Mouse (Mus musculus): Measurements from ENCODE around the gene Ropn1l. TPM values are rescaled to one million over a fixed set of nuclear protein-coding genes. Genes with fewer than 3 reads are reported as not detected.
A peak's percentile ranks its signal among the peaks of the same experiment; 100 is the strongest.

Ropn1l gene
- polyA plus RNA-seq, 1 experiment from 2014 or later = 1.4 TPM

DNA sequence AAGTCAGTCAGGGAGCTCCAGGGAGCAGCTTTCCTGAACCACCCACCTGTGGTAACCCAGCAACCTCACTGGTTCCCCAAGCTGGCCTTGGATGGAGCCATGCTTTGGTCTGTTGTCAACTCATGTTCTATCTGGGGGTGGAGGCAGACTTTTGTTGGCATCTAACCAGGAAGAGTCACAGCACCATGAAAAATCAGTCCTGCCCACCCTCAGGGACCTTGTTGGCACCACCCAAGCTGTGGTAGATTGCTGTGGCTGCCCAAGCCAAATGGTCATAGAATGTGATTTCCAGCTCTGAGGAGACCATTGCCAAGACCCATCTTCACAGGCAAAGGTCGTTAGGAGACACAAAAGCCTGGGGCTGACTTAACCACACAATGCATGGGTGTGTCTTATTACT, 17.5 kb downstream of the Ropn1l start:
- Histone ChIP-seq H3K36me3 (ENCODE audit: control insufficient read depth, insufficient read depth, low read length) (no peaks in the 10 kb centered on the region), H3K27me3 (ENCODE audit: control insufficient read depth, insufficient read depth, low read length) (no peaks in the 10 kb centered on the region), H3K4me1 (ENCODE audit: control insufficient read depth, insufficient read depth, low read length) (no peaks in the 10 kb centered on the region), H3K9ac (replicated peaks; ENCODE audit: low read length) (no peak overlapping the region), H3K27ac (replicated peaks; ENCODE audit: low read depth, low read length) (no peak overlapping the region), H3K9me3 (ENCODE audit: control insufficient read depth, low read length) (no peaks in the 10 kb centered on the region), H3K4me2 (ENCODE audit: low read length) (no peak overlapping the region), H3K4me3 (replicated peaks; ENCODE audit: low read depth, low read length) (no peak overlapping the region)
- ATAC-seq (ENCODE audit: low FRiP score, low TSS enrichment) = no peak
- no peak for DNase-seq
- 55% methylated on average over 1 of the region's 1 CpGs for WGBS

- Histone ChIP-seq H3K9me3 (ENCODE audit: control insufficient read depth, low read length) (no peaks in the 10 kb centered on the region), H3K27me3 (ENCODE audit: control insufficient read depth, insufficient read depth, low read length) (no peaks in the 10 kb centered on the region), H3K27ac (replicated peaks; ENCODE audit: low read depth, low read length) (no peak overlapping the region), H3K36me3 (ENCODE audit: control insufficient read depth, insufficient read depth, low read length) (no peaks in the 10 kb centered on the region), H3K4me2 (ENCODE audit: low read length) (no peak overlapping the region), H3K4me3 (replicated peaks; ENCODE audit: low read depth, low read length) (no peak overlapping the region), H3K9ac (replicated peaks; ENCODE audit: low read length) (no peak overlapping the region), H3K4me1 (ENCODE audit: control insufficient read depth, insufficient read depth, low read length) (no peaks in the 10 kb centered on the region)
- DNase-seq (no peak), ATAC-seq (ENCODE audit: low FRiP score, low TSS enrichment) (no peak)
- WGBS = 87% methylated on average over 7 of the region's 7 CpGs
Measured at GRCm38 (mm10) chr15:31433768-31434167, 19.8 kb downstream of the Ropn1l start.

DNA sequence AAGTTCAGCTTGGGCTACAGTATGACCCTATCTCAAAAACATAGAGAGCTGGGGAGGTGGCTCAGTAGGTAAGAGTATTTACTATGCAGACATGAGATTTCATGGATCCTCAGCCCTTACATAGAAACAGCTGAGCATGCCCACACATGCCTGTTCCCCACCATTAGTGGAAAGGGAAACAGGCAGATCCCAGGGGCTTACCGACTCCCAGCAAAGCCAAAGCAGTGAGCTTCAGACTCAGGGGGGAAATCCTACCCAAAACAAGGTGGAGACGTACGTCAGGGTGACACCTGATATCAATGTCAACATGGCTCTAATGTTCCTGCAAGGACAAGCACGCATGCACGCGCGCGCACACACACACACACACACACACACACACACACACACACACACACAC, 21.7 kb downstream of the Ropn1l start:
- Histone ChIP-seq H3K9me3 (ENCODE audit: control insufficient read depth, low read length) (no peaks in the 10 kb centered on the region), H3K27ac (replicated peaks; ENCODE audit: low read depth, low read length) (no peak overlapping the region), H3K36me3 (ENCODE audit: control insufficient read depth, insufficient read depth, low read length) (no peaks in the 10 kb centered on the region), H3K4me2 (ENCODE audit: low read length) (no peak overlapping the region), H3K4me1 (ENCODE audit: control insufficient read depth, insufficient read depth, low read length) (no peaks in the 10 kb centered on the region), H3K27me3 (ENCODE audit: control insufficient read depth, insufficient read depth, low read length) (no peaks in the 10 kb centered on the region), H3K4me3 (replicated peaks; ENCODE audit: low read depth, low read length) (no peak overlapping the region), H3K9ac (replicated peaks; ENCODE audit: low read length) (no peak overlapping the region)
- ATAC-seq (ENCODE audit: low FRiP score, low TSS enrichment) (no peak), DNase-seq (no peak)
- WGBS = 91% methylated on average over 8 of the region's 8 CpGs

GRCm38 (mm10) chr15:31430014-31430413, 23.5 kb downstream of the Ropn1l start:
- 74% methylated on average over 2 of the region's 2 CpGs for WGBS
- Histone ChIP-seq H3K9ac (replicated peaks; ENCODE audit: low read length) (no peak overlapping the region), H3K4me1 (ENCODE audit: control insufficient read depth, insufficient read depth, low read length) (no peaks in the 10 kb centered on the region), H3K4me3 (replicated peaks; ENCODE audit: low read depth, low read length) (no peak overlapping the region), H3K9me3 (ENCODE audit: control insufficient read depth, low read length) (no peaks in the 10 kb centered on the region), H3K36me3 (ENCODE audit: control insufficient read depth, insufficient read depth, low read length) (no peaks in the 10 kb centered on the region), H3K27me3 (ENCODE audit: control insufficient read depth, insufficient read depth, low read length) (no peaks in the 10 kb centered on the region), H3K27ac (replicated peaks; ENCODE audit: low read depth, low read length) (no peak overlapping the region), H3K4me2 (ENCODE audit: low read length) (no peak overlapping the region)
- DNase-seq (no peak), ATAC-seq (ENCODE audit: low FRiP score, low TSS enrichment) (no peak)

- Histone ChIP-seq H3K27ac (replicated peaks; ENCODE audit: low read depth, low read length) (no peak overlapping the region), H3K4me3 (replicated peaks; ENCODE audit: low read depth, low read length) (no peak overlapping the region), H3K9me3 (ENCODE audit: control insufficient read depth, low read length) (no peaks in the 10 kb centered on the region), H3K4me1 (ENCODE audit: control insufficient read depth, insufficient read depth, low read length) (no peaks in the 10 kb centered on the region), H3K36me3 (ENCODE audit: control insufficient read depth, insufficient read depth, low read length) (no peaks in the 10 kb centered on the region), H3K9ac (replicated peaks; ENCODE audit: low read length) (no peak overlapping the region), H3K27me3 (ENCODE audit: control insufficient read depth, insufficient read depth, low read length) (no peaks in the 10 kb centered on the region), H3K4me2 (ENCODE audit: low read length) (no peak overlapping the region)
- ATAC-seq (ENCODE audit: low FRiP score, low TSS enrichment) (no peak), DNase-seq (peak; percentile 20)
- 47% methylated on average over 7 of the region's 7 CpGs for WGBS
Measured at GRCm38 (mm10) chr15:31429429-31429828, 24.1 kb downstream of the Ropn1l start.

GRCm38 (mm10) chr15:31428571-31428970, 25.0 kb downstream of the Ropn1l start:
- 90% methylated on average over 12 of the region's 12 CpGs for WGBS
- no peaks in the 10 kb centered on the region for H3K27me3 ChIP-seq (ENCODE audit: control insufficient read depth, insufficient read depth, low read length)
- no peaks in the 10 kb centered on the region for H3K36me3 ChIP-seq (ENCODE audit: control insufficient read depth, insufficient read depth, low read length)
- H3K4me1 ChIP-seq (ENCODE audit: control insufficient read depth, insufficient read depth, low read length) = no peaks in the 10 kb centered on the region
- no peak for DNase-seq
- no peak overlapping the region for H3K9ac ChIP-seq (replicated peaks; ENCODE audit: low read length)
- H3K4me2 ChIP-seq (ENCODE audit: low read length) = no peak overlapping the region
- H3K27ac ChIP-seq (replicated peaks; ENCODE audit: low read depth, low read length) = no peak overlapping the region
- no peak overlapping the region for H3K4me3 ChIP-seq (replicated peaks; ENCODE audit: low read depth, low read length)
- no peaks in the 10 kb centered on the region for H3K9me3 ChIP-seq (ENCODE audit: control insufficient read depth, low read length)
- ATAC-seq (ENCODE audit: low FRiP score, low TSS enrichment) = no peak

DNA sequence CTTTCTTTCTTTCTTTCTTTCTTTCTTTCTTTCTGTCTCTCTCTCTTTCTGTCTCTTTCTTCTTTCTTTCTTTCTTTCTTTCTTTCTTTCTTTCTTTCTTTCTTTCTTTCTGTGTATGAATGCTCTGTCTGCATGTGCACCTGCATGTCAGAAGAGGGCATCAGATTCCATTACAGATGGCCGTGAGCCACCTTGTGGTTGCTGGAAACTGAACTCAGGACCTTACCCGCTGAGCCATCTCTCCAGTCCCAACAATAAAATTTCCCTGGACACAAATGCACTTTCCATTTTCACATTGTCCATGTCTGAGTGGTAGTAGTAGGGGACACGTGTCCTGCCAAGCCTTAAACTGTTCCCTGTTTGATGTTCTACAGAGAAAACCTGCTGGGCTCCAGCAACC, 26.1 kb downstream of the Ropn1l start:
- H3K4me2 ChIP-seq (ENCODE audit: low read length) = no peak overlapping the region
- no peaks in the 10 kb centered on the region for H3K27me3 ChIP-seq (ENCODE audit: control insufficient read depth, insufficient read depth, low read length)
- no peak overlapping the region for H3K9ac ChIP-seq (replicated peaks; ENCODE audit: low read length)
- no peak overlapping the region for H3K4me3 ChIP-seq (replicated peaks; ENCODE audit: low read depth, low read length)
- ATAC-seq (ENCODE audit: low FRiP score, low TSS enrichment) (no peak), DNase-seq (no peak)
- no peaks in the 10 kb centered on the region for H3K9me3 ChIP-seq (ENCODE audit: control insufficient read depth, low read length)
- no peak overlapping the region for H3K27ac ChIP-seq (replicated peaks; ENCODE audit: low read depth, low read length)
- no peaks in the 10 kb centered on the region for H3K4me1 ChIP-seq (ENCODE audit: control insufficient read depth, insufficient read depth, low read length)
- H3K36me3 ChIP-seq (ENCODE audit: control insufficient read depth, insufficient read depth, low read length) = no peaks in the 10 kb centered on the region
- WGBS = 63% methylated on average over 3 of the region's 3 CpGs

DNA sequence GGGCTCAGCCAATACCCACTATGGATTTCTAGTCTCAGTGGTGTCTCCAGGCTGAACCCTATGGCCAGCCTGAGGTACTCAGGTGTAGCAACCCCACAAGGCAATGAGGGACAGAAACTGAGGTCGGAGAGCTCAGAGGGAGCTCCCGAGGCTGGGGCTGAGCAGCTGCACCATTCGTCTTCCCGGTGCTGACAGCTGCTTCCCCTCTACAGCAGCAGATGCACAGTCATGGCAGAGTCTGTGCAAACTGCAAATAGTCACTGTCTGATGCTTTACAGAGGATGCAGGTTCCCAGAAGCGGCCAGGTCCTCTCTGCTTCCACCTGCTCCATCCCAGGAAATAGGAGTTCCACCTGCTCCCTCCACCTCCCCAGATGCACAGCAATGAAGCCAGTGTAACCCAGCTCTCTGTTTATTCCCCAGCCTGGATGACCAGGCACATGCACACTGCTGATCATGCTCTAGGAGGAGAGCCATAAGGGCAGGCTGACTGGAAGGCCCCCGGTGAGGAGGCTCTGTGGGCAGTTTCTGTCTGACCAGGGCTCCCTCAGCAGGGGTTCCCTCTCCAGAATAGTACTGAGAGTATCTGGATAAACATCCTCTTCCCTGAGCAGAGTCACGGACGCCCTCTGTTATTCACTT, 27.4 kb downstream of the Ropn1l start:
- no peak for ATAC-seq (ENCODE audit: low FRiP score, low TSS enrichment)
- WGBS = 53% methylated on average over 8 of the region's 8 CpGs

DNA sequence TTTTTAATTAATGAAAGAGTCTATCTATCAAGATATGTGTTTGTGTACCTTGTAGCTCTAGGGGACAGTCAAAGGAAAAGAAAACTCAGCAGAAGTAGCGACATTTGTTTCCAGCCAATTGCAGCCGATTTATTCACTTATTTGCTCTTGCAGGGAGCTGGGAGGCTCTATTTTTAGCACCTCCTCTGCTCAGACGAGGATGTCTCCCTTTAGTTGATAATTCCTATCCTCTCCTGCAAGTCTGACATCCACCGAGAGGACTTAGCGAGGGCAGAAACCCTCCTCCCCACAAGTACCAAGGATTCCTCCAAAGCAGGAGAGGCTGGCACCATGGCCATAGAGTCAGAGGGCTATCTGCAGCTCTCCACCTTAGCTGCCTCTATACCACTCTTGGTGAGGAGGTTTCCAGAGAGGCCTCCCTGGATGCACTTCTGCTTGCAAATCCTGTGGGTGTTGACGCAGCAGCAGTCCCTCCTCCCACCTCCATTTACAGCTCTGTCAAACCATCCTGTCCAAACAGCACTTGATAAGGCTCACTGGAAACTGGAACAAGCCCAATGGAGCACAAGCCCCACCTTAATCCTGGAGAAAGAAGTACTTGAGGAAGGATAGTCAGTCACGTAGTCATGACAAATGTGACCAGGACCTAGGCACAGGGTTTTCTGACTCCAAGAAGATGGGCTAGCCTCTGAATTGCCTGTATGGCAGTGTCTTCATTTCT, 30.7 kb downstream of the Ropn1l start:
- no peak for ATAC-seq (ENCODE audit: low FRiP score, low TSS enrichment)
- no peak overlapping the region for H3K27ac ChIP-seq (replicated peaks; ENCODE audit: low read depth, low read length)
- no peak overlapping the region for H3K4me2 ChIP-seq (ENCODE audit: low read length)
- no peaks in the 10 kb centered on the region for H3K36me3 ChIP-seq (ENCODE audit: control insufficient read depth, insufficient read depth, low read length)
- DNase-seq = no peak
- 80% methylated on average over 7 of the region's 7 CpGs for WGBS
- H3K9ac ChIP-seq (replicated peaks; ENCODE audit: low read length) = no peak overlapping the region
- H3K4me3 ChIP-seq (replicated peaks; ENCODE audit: low read depth, low read length) = no peak overlapping the region
- H3K4me1 ChIP-seq (ENCODE audit: control insufficient read depth, insufficient read depth, low read length) = no peaks in the 10 kb centered on the region
- no peaks in the 10 kb centered on the region for H3K27me3 ChIP-seq (ENCODE audit: control insufficient read depth, insufficient read depth, low read length)
- H3K9me3 ChIP-seq (ENCODE audit: control insufficient read depth, low read length) = no peaks in the 10 kb centered on the region

More for the DNA sequence above, 27.4 kb downstream of the Ropn1l start:
- H3K4me2 ChIP-seq (ENCODE audit: low read length) = no peak overlapping the region
- no peaks in the 10 kb centered on the region for H3K27me3 ChIP-seq (ENCODE audit: control insufficient read depth, insufficient read depth, low read length)
- H3K9me3 ChIP-seq (ENCODE audit: control insufficient read depth, low read length) = no peaks in the 10 kb centered on the region
- H3K9ac ChIP-seq (replicated peaks; ENCODE audit: low read length) = no peak overlapping the region
- DNase-seq = no peak
- H3K27ac ChIP-seq (replicated peaks; ENCODE audit: low read depth, low read length) = no peak overlapping the region
- no peaks in the 10 kb centered on the region for H3K36me3 ChIP-seq (ENCODE audit: control insufficient read depth, insufficient read depth, low read length)
- H3K4me1 ChIP-seq (ENCODE audit: control insufficient read depth, insufficient read depth, low read length) = no peaks in the 10 kb centered on the region
- H3K4me3 ChIP-seq (replicated peaks; ENCODE audit: low read depth, low read length) = no peak overlapping the region
